Mouse (Mus musculus) cerebellum, adult 18-20 months (tissue): ENCODE results near the gene Slco3a1.

Experiments used
- DNase-seq, 2 experiments: peaks; one replicate each; pipeline ENCODE4 v3.0.0; 2021

The Slco3a1 gene

GRCm38 (mm10) chr7:74554608-74555311, at the start of gene Slco3a1:
TSS of gene Slco3a1 (minus strand) at chr7:74554780.
- peak; percentile 87 to 94 for DNase-seq

GRCm38 (mm10) chr7:74600996-74601395, 46.4 kb upstream of the Slco3a1 start:
- DNase-seq, result no peak

GRCm38 (mm10) chr7:74579411-74579810, 24.8 kb upstream of the Slco3a1 start:
- no peak for DNase-seq

- DNase-seq, result no peak
Measured at GRCm38 (mm10) chr7:74575678-74576077, 21.1 kb upstream of the Slco3a1 start.

GRCm38 (mm10) chr7:74555416-74555815, 836 bp upstream of the Slco3a1 start:
- peak; percentile 75 to 83 for DNase-seq

GRCm38 (mm10) chr7:74554041-74554561, 479 bp downstream of the Slco3a1 start:
- peak; percentile 66 to 81 for DNase-seq

- DNase-seq, result no peak
Measured at GRCm38 (mm10) chr7:74553111-74553650, 1.4 kb downstream of the Slco3a1 start.

GRCm38 (mm10) chr7:74552546-74552945, 2.0 kb downstream of the Slco3a1 start:
- no peak for DNase-seq

- no peak for DNase-seq
Measured at GRCm38 (mm10) chr7:74552000-74552358, 2.6 kb downstream of the Slco3a1 start.

GRCm38 (mm10) chr7:74551338-74551999, 3.1 kb downstream of the Slco3a1 start:
- peak; percentile 72 to 75 for DNase-seq

GRCm38 (mm10) chr7:74549686-74550085, 4.9 kb downstream of the Slco3a1 start:
- DNase-seq, result no peak

GRCm38 (mm10) chr7:74549013-74549582, 5.5 kb downstream of the Slco3a1 start:
- DNase-seq, result no peak

- DNase-seq, result no peak
Measured at GRCm38 (mm10) chr7:74546691-74547090, 7.9 kb downstream of the Slco3a1 start.

- peak in 1 of 2 experiments; percentile 31 for DNase-seq
Measured at GRCm38 (mm10) chr7:74545498-74545990, 9.0 kb downstream of the Slco3a1 start.

- DNase-seq, result peak; percentile 42 to 47
Measured at GRCm38 (mm10) chr7:74544306-74544705, 10.3 kb downstream of the Slco3a1 start.

GRCm38 (mm10) chr7:74541958-74542357, 12.6 kb downstream of the Slco3a1 start:
- DNase-seq, result peak; percentile 37 to 53

- peak in 1 of 2 experiments; percentile 5 for DNase-seq
Measured at GRCm38 (mm10) chr7:74540933-74541725, 13.5 kb downstream of the Slco3a1 start.

GRCm38 (mm10) chr7:74536186-74536585, 18.4 kb downstream of the Slco3a1 start:
- DNase-seq, result peak in 1 of 2 experiments; percentile 19

GRCm38 (mm10) chr7:74531468-74532097, 23.0 kb downstream of the Slco3a1 start:
- no peak for DNase-seq

- DNase-seq, result no peak
Measured at GRCm38 (mm10) chr7:74529877-74530276, 24.7 kb downstream of the Slco3a1 start.

GRCm38 (mm10) chr7:74529183-74529757, 25.3 kb downstream of the Slco3a1 start:
- DNase-seq, result no peak

- peak; percentile 74 to 85 for DNase-seq
Measured at GRCm38 (mm10) chr7:74528182-74528581, 26.4 kb downstream of the Slco3a1 start.
